Mouse (Mus musculus): ENCODE measurements at regions not wholly inside any gene's neighbourhood (a gene's known extent, or its start where the extent isn't known, plus 50 kb on each side); places are given as distances from the start of the nearest gene placed in this dataset.
"Not testable (repeated sequence)": the region's sequence is repeated elsewhere in the genome, so short reads cannot be mapped to it uniquely, and the experiment has no call there.

GRCm38 (mm10) chr13:12666050-12666449 lies 100.4 kb downstream of the Ero1lb start:
- TF ChIP-seq CTCF (IDR thresholded peaks at IDR 0.05; ENCODE audit: low read depth); EP300 (optimal IDR thresholded peaks at IDR 0.05): not testable (repeated sequence)
